Mouse (Mus musculus) CH12.LX (cell line): Measurements from ENCODE around the gene Nubpl.

Source experiments
- CTCF ChIP-seq, 2 experiments: IDR thresholded peaks in 1 of 2; conservative IDR thresholded peaks in 1 of 2; 2 replicates each; pipeline ENCODE4 v1.5.1; 2011 to 2012; ENCODE audit warnings: low read depth in 2 of 2, low read length in 2 of 2, improper control_type of control experiment in 1 of 2, inconsistent platforms in 1 of 2, mild to moderate bottlenecking in 1 of 2, moderate library complexity in 1 of 2
- EP300 ChIP-seq: IDR thresholded peaks from 2 replicates; pipeline ENCODE4 v1.6.1; 2011; ENCODE audit warnings: low read length, improper control_type of control experiment
- MAX ChIP-seq: IDR thresholded peaks from 2 replicates; pipeline ENCODE4 v1.6.1; 2011; ENCODE audit warnings: low read length, improper control_type of control experiment
- PAX5 ChIP-seq: IDR thresholded peaks from 2 replicates; pipeline ENCODE4 v1.6.1; 2012; ENCODE audit warnings: low read length, inconsistent platforms, mixed read lengths
- POLR2A ChIP-seq: IDR thresholded peaks from 2 replicates; pipeline ENCODE4 v1.6.1; 2011; ENCODE audit warnings: low read depth, mild to moderate bottlenecking, improper control_type of control experiment, low read length
- POLR2AphosphoS2 ChIP-seq: IDR thresholded peaks from 2 replicates; pipeline ENCODE4 v1.6.1; 2011; ENCODE audit warnings: low read depth, low read length, improper control_type of control experiment
- TCF12 ChIP-seq: IDR thresholded peaks from 2 replicates; pipeline ENCODE4 v1.6.1; 2014; ENCODE audit warnings: low read depth, mild to moderate bottlenecking, inconsistent platforms, low read length, improper control_type of control experiment
- UBTF ChIP-seq: IDR thresholded peaks from 2 replicates; pipeline ENCODE4 v1.6.1; 2012; ENCODE audit warnings: low read depth, mild to moderate bottlenecking, inconsistent platforms, low read length, improper control_type of control experiment, moderate library complexity
- USF1 ChIP-seq: IDR thresholded peaks from 2 replicates; pipeline ENCODE4 v1.6.1; 2014; ENCODE audit warnings: low read depth, mild to moderate bottlenecking, inconsistent platforms, low read length, improper control_type of control experiment

DNA sequence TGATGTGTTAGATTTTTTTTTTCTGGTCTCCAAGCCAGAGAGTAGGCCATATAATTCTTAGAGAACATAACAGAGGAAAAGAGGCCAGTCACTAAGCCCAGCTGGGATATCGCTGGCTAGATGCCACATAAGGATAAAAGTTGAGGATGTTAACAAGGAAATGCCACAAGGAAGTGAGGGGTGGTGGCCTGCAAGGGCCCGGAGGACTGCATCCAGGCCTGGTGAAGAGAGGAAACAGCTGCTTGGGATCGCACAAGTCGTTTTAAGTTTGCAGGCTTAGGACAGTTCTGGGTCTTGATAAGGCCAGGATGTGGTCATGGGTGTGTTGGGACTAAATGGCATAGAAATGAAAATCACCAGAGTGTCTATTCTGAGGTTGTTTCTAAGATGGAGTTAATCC is 191.0 kb downstream of the Nubpl start:
- TF ChIP-seq MAX (no peak), POLR2AphosphoS2 (no peak), CTCF (conservative IDR thresholded peaks at IDR 0.05 in 1 of 2, IDR thresholded peaks at IDR 0.05 in 1 of 2; ENCODE audit: low read depth in 2 of 2, low read length in 2 of 2) (no peak), POLR2A (no peak), EP300 (no peak), USF1 (no peak), PAX5 (no peak), TCF12 (no peak), UBTF (no peak)
